Mouse (Mus musculus) heart, adult 11 months (tissue): ENCODE results near the gene Lpar6.

Experiments
- DNase-seq: peaks from one replicate; pipeline ENCODE4 v3.0.0; 2022

Gene Lpar6

DNA sequence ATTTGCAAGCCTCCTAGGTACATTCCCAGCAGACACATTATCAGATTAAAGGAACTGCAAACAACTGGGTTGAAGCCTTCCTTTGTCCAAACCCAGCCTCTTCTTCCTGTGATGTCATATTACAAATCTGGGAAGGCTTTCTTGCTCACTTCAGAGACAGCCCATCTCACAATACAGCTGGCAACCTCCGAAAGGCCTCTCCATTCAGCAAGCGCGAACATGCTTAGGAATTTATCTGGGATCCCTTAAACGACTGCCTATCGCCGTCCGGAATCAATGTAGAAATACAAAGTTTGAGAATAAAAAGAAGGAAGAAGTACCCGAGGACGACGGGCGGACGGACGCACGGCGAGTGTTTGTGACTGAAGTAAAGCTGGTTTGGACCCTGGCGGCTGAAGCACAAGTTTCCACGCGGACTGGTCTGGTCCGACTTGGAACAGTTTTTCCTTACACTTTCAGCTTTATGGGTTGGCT, at the start of gene Lpar6:
Gene Lpar6 (plus strand): TSS at position 48 of the 474 bp plus-strand sequence.
- DNase-seq, result peak; percentile 98

DNA sequence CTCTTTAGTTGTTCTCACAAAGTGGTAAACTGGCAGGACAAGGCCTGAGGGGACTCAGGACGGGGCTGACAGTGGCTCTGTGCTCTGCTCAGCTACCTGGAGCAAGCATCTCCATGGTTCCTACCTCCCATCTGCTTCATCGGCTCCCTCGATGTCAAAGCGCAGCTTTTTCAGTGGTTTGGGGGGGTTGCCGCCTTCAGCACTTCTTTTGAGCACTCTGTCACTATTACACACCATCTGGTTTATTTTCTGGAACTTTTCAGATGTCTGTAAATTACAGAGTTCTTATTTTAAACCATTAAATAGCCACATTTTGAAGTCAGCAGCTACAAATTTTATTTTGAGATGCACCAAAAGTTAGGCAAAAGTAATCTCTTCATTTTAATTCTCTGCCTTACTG, 38.6 kb upstream of the Lpar6 start:
- peak; percentile 55 for DNase-seq

GRCm38 (mm10) chr14:73201447-73201846, 36.2 kb upstream of the Lpar6 start:
- DNase-seq, result no peak

GRCm38 (mm10) chr14:73204016-73204415, 33.7 kb upstream of the Lpar6 start:
- peak; percentile 58 for DNase-seq

DNA sequence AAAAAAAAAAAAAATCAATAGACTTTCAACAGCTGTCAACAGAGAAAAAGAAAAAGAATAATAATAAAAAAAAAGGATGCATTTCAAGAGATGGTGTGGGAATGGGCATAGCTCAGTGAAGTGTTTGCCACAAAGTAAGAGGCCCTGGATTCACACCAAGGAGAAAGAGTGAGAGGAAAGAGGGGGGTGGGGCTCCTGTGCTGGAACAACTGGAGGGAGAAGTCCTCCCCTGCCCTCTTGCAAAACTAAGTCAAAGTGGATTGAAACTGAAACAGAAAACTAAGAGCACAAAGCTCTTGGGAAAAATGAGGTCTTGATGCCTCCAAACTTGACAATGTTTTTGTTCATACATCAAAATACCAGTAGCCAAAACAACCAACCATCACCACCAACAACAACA, 28.4 kb upstream of the Lpar6 start:
- DNase-seq, result peak; percentile 94

DNA sequence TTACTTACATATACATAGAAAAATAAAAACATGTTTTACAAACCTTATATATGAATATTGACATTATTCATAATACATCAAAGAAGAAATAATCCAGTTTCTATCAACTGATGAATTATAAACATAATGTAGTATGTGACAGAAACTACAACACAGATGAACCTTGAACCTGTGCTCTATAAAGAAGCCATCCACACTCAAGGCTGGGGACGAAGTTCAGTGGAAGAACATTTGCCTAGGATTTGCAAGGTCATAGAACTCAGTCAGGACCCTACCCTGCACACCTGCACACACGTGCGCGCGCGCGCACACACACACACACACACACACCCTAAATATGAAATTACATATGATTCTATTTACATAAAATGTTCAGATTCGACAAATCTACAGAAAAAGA, 27.5 kb upstream of the Lpar6 start:
- DNase-seq, result no peak

DNA sequence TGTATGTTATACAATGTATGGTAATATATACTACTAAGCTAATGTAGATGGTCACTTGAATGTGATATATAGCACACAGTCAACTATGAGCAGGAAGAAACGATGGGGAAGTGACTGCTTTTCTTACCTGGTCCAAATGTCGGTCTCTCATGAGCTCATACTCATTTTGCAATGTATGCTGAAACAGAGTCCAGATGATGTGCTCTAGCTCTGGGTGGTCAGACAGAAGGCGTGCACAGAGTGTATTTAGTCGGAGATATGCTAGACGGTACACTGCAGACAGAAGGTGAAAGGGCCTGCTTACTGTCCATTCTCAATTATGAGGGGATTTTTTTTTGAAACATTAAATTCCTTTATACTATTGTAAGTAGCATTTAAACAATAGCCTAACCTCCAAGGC, 26.2 kb upstream of the Lpar6 start:
- DNase-seq, result no peak

DNA sequence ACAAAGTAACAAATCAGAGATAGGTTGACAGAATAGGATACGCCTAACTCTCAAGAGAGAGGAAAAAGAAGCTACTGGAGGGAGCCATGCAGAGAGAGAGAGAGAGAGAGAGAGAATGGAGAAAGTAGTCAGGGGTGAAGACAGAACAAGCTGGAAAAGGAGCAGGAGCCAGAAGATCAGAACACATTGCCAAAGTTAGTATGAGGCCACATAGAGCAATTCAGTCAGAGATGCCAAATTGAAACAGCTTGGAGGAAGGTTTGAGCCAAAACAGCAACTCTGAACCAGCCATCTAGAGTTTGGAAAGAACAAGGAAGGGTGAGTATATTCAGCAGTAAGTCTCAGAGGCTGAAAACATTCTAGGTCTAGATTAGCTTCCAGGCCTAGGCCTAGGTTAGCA, 20.6 kb upstream of the Lpar6 start:
- DNase-seq, result peak; percentile 96

DNA sequence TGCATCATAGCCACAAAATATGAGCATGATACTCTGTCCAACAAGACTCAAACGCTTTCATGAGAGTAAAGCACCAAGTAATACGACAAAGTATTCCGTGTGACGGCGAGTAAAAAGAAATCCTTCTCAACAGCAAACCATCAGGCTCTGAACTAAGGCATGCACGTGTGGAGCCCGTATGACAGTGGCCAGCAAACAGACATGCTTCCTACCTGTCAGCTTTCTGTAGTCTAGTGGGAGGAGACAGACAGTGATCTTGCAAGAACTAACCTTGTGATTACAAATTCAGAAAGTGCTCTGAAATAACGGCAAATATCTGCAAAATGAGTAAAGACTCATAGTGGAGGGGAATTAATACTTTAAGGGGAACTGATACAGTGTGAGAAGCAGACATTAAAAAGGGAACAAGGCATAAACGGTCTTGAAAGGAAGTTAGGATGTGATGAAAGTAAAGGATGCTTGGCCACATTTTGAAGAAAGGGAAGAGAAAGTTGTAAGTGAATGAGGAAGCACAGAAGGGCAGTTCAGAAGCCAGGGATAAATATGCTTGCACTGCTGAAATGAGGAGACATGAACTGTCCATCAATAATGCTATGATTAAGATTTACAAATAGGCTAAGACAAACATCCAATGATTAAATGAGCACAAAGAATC, 15.3 kb upstream of the Lpar6 start:
- peak; percentile 77 for DNase-seq

GRCm38 (mm10) chr14:73226346-73226745, 11.3 kb upstream of the Lpar6 start:
- DNase-seq, result peak; percentile 75

DNA sequence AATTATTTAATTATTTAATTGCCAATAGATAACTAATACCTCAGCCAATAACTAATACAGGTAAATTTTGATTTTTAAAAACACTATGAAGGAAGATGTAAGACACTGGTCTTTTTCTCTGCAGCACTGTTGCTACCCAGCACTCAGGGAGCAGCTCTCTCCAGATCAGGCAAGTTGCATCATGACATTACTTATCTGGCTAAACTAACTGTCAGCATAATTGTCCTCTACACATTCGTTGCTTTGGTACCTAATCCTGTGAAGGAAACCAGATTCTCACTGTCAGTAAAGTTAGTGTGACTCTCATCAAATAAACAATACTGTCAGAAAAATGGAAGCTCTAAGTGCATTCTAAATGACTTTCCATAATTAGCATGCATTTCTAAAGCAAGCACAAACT, 10.8 kb upstream of the Lpar6 start:
- peak; percentile 45 for DNase-seq

DNA sequence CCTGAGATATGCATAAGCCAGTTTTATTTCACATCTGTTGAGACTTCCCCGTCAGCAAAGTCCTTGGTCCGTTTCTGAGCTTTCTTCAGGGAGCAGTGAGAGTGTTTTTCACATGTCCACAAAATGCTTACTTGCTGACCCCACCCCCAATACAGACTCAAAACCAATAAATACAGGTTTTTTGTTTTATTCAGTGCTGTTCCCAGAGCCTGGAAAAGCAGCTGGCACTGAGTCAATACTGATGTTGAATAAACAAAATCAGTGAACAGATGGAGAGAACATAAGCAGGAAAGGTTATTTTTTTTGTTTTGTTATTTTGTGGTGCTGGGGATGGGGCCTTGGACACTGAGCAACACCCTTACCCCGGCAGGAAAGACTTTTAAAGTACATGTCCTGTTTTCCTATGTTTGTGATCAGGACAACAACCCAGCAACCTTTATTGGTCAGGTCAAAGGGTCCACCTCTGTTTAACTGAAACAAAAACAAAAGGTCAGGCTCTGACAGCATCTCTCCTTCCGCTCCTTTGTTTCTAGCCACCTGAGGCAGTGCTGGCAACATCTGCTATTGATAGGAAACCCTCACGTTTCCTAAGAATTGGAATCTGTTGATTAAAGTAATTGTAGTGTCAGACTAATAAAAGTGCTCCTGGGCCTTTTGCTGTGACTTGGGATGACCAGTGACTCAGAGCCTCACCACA, 6.3 kb upstream of the Lpar6 start:
- DNase-seq, result peak; percentile 94

DNA sequence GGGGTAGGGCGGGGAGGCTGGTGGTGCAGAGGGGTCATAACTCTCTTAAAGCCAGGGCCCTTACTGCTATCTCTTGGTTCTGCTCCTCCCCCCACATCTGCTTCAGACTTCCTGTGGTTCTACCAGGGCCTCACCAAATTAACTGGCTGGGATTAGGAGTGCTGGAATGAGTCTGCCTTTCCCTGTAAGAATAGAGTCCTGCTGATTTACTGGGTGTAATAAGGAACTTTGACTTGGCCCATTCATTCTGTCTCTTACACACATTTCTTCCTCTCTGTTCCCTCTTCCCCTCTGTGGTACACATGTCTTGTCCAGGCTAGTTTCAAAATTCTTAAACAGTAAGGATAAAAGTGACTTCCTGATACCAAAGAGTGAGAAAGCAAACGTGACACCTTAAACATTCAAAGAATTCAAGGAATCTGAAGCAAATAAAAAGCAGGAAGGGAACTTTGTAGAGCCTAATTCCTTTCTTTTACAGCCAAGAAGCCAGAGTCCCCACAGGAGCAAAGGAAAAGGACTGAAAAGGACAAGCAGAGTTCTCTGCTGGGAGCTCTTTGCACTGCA, 3.1 kb upstream of the Lpar6 start:
- peak; percentile 93 for DNase-seq

DNA sequence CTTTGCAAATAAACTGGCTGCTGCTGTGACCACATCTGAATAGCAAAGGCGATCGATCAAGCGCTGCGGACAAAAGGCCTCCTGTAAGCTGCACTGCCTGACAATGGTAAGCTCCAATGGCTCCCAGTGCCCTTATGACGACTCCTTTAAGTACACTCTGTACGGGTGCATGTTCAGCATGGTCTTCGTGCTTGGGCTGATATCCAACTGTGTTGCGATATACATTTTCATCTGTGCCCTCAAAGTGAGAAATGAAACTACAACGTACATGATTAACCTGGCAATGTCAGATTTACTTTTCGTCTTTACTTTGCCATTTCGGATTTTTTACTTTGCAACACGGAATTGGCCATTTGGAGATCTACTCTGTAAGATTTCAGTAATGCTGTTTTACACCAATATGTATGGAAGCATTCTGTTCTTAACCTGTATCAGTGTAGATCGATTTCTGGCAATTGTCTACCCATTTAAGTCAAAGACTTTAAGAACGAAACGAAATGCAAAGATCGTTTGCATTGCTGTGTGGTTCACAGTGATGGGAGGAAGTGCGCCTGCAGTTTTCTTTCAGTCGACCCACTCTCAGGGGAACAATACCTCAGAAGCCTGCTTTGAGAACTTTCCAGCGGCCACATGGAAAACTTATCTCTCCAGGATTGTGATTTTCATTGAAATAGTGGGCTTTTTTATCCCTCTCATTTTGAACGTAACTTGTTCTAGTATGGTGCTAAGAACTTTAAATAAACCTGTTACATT, 979 bp downstream of the Lpar6 start:
- peak; percentile 95 for DNase-seq

GRCm38 (mm10) chr14:73239291-73239690, 1.6 kb downstream of the Lpar6 start:
- DNase-seq, result peak; percentile 89

DNA sequence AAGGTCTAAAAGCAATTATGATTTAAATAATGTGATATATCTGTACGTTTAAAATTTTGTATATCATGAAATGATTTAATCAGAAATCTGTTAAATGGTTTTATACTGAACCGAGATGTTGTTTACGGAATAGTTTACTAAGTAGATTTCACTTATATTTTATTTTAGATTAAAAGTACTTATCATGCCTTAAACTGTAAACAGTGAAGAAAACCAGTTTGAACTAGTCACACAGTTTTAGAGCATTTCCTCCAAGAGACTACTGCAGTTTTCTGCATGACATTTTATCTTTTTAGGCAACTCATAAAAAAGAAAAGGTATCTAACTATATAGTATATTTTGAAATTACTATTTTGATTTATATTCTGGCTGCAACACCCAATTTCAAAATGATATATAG, 2.2 kb downstream of the Lpar6 start:
- DNase-seq, result no peak

DNA sequence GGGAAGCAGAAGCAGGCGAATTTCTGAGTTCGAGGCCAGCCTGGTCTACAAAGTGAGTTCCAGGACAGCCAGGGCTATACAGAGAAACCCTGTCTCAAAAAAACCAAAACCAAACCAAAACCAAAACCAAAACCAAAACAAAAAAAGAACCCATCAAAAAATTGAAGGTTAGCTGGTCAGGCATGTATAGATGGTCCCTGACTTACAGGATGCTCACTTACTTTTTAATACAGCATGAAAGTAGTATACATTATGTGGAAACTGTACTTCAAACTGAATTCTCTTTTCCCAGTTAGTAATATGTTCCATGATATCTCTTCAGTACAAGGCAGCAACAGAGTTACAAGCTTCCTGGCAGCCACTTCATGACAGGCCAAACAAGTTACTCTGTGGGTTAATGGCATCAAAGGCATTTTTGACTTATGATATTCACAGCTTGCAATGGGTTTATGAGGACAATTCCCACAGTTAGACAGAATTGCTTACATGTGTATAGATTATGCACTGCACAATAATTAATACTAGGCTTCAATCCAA, 6.4 kb downstream of the Lpar6 start:
- DNase-seq, result no peak

DNA sequence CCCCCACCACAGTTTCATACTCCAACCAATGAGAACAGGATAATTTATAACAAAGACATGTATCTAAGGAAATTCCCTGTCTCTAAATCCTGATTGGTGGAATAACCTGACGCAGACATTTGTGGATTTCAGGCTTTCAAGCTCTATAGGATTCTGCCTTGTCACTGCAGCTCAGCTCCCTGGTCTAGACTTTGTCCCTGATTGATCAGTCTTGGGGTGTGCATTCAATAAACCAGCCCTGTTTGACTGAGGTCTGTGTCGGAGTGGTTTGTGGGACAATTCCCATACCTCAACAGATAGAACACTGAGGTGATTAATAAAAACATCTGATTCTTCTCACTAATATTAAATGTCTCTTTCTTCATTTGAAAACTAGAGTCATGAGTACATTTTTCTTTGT, 12.4 kb downstream of the Lpar6 start:
- no peak for DNase-seq

DNA sequence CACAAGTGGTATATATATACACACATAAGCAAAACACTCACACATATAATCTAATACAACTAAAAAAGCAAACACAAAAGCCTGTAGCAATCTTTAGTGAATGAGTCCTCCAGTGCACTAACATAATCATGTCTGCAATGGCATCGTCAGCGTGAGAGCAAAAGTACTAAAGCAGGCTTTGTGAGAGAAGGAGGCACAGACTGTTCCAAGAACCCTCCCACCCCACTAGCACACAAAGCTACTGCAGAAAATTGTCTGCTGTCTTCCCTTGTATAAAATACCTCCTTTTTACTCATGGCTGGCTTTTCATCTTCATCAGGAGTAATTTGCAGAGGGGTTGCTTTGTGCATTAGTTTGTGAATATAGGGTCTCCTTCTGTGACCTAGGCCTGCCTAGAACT, 14.6 kb downstream of the Lpar6 start:
- peak; percentile 43 for DNase-seq

DNA sequence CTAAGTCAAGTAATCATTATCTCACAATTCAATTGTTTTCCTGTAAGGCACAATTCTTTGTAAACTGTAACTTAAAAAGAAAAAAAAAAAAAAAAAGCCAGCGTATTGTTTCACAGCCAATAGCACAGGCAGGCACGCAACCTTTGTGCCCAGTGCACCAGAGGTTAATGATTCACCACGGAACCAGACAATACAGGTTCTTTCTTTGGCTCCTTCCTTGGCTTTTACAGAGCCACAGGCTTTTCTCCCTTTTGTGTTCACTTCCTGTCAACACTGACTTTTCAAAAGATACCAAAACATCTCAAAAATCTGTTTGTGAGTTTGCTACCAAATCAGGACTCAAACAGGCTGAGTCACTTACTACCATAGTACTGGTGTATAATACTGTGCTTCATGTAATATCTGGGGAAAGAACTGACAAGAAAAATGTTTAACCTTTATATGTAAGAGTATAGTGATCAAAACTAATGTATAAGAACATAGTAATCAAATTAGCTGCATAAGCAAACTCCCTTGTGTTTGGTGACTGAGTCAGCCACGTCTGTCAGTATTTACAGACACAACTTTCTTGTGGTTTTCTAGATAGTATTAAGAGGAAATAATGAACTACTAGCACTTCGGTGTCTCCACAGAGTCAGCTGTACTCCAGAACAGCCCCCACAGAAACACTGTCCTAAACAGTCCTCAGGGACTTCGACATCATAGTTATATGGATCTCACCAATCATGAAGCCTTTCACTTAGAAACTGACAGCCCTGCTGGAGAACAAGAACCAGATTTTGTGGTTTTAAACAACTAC, 16.0 kb downstream of the Lpar6 start:
- peak; percentile 88 for DNase-seq

GRCm38 (mm10) chr14:73254412-73254811, 16.7 kb downstream of the Lpar6 start:
- peak; percentile 70 for DNase-seq

GRCm38 (mm10) chr14:73255426-73255970, 17.8 kb downstream of the Lpar6 start:
- peak; percentile 36 for DNase-seq
